Mouse (Mus musculus) frontal cortex, postnatal 10 days (tissue): ENCODE data around the gene Cep89.

Experiments used
- DNase-seq, 2 experiments: peaks; one replicate each; pipeline ENCODE4 v3.0.0; 2022; ENCODE audit warnings: low spot score in 2 of 2, mixed read lengths in 1 of 2

Gene Cep89

GRCm38 (mm10) chr7:35485126-35485525 lies 88.3 kb downstream of the Cep89 start:
- no peak for DNase-seq

- no peak for DNase-seq
Measured at GRCm38 (mm10) chr7:35486553-35486952, 89.7 kb downstream of the Cep89 start.
